Mouse (Mus musculus) right cerebral cortex, postnatal 10 days (tissue): Measurements from ENCODE around the gene Ccdc40.
"Not testable (repeated sequence)": the region's sequence is repeated elsewhere in the genome, so short reads cannot be mapped to it uniquely, and the experiment has no call there.

Experiments
- DNase-seq, 2 experiments: peaks; one replicate each; pipeline ENCODE4 v3.0.0; 2021; ENCODE audit warnings: low spot score in 2 of 2

Ccdc40 gene

DNA sequence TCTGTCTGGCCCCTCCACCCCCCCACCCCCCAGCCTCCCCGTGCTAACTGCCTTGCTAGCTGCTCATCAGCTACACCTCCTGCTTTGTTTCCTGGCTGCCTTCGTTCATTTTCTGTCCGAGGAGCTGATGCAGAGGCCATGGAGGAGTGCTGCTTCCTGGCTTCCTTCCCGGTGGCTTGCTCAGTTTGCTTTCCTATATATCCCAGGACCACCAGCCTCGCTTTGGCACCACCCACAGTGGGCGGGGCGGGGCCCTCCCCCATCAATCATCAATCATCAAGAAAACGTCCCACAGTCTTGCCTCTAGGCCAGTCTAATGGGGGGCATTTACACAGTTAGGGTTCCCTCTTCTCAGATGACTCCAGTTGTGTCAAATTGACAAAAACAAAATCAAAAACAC is 8.0 kb downstream of the Ccdc40 start:
- DNase-seq = no peak

DNA sequence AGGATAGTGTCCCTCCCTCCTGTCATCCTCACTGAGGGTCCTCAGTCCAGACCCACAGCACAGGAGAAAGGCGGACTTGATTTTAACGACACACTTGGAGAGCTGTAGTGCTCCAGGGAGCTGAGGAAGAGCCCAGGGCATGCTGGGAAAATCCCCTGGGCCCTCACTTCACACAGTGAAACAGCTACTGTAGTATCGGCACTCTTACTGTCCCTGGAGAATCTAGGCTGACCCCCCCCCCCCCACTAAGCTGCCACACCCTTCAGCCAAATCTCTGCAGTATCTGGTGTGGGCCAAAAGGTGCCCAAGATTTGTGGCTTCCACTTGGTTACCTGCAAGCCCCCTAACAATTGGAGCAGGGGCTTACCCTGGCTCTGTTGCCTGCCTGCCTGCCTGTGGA is 8.6 kb downstream of the Ccdc40 start:
- DNase-seq = no peak

DNA sequence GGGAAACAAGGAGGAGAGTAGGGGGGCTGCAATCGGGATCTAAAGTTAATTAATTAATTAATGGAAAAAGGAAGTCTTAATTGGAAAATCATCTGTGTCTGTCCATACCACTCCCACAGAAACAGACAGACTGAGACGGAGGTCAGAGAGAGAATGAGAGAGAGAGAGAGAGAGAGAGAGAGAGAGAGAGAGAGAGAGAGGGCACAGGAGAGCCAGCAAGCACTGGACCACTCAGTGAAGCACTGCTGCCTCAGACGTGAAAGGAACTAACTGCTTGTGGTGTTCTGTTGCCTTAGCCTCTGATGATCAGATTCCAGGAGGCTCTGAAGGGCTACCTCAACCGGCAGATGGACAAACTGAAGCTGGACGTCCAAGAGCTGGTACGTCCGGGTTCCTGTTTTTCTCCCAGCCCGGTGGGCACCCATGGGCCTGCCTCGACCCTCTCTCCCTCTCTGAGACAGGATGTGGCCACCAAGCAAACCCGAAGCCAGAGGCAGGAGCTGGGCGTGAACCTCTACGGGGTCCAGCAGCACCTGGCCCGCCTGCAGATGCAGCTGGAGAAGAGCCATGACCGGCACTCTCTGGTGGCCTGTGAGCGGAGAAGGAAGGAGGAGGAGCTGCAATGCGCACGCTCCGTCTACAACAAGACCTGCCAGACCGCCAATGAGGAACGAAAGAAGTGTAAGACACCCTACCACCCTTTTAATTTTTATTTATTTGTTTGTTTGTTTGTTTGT is 9.4 kb downstream of the Ccdc40 start:
- no peak for DNase-seq

DNA sequence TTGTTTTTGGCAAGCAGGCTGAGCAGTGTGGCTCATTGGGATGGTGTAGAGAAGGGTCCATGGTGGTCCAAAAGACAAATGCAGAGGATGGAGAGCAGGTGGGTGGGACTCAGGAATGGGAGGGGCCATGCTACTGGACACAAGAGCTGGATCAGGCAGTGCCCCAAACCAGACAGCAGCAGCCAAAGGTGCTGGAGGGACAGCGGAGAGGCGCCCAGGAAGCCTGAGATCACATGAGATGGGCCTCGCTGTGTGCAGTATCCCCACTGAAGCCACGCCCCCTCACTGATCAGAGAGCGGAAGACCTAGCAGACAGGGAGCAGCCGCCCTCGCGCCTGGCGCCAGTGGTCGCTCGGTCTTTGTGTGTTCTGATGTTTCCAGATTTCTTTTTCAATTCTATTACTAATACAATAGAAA is 9.9 kb downstream of the Ccdc40 start:
- peak in 1 of 2 experiments; percentile 57 for DNase-seq

DNA sequence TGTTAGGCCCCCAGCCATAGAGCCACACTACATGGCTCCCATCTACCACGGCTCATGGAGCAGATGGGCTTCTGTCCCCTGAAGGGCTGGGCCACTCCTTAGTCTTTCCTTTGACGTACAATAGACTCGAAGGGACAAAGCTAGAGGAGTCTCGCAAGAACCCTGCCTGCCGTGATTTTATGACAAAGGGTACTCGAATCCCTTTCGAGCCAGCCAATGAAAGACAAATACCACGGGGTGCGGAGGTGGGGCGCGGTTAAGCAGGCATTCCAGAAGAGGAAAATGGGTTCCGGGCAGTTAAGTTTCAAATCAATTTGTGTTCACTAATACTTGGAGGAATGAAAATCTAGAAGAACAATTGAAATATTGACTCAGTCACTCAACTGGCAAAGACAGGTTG is 11.1 kb downstream of the Ccdc40 start:
- no peak for DNase-seq

DNA sequence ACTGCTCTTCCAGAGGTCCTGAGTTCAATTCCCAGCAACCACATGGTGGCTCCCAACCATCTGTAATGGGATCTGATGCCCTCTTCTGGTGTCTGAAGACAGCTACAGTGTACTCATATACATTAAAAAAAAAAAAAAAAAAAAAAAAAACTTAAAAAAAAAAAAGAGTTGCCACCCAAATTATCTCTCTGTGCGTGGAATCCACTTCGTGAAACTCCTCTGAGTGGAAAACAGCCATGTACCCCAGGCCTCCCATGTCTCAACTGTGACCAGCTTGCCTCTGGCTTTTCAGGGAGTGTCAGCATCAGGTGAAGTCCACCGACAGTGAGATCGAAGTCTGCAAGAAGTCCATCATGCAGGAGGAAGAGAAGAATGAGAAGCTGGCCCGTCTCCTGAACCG is 17.2 kb downstream of the Ccdc40 start:
- not testable (repeated sequence) for DNase-seq

DNA sequence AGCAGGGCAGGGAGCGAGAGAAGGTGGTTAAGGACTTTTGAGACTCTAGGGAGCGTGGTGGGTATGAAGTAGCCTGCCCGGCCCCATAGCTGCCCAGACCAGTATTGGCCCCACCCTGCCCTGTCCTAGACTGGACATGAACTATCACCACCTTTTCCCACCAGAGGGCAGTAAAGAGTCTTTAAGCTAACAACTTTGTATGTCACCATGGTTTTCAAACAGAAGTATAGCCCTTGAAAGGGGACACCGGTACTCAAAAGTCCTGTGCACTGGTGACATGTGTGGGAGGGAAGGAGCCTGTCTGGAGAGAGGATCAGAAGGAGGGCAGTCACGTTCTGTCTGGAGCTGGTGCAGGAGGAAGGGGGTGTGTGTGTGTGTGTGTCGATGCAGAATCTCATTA is 20.6 kb downstream of the Ccdc40 start:
- peak in 1 of 2 experiments; percentile 29 for DNase-seq

DNA sequence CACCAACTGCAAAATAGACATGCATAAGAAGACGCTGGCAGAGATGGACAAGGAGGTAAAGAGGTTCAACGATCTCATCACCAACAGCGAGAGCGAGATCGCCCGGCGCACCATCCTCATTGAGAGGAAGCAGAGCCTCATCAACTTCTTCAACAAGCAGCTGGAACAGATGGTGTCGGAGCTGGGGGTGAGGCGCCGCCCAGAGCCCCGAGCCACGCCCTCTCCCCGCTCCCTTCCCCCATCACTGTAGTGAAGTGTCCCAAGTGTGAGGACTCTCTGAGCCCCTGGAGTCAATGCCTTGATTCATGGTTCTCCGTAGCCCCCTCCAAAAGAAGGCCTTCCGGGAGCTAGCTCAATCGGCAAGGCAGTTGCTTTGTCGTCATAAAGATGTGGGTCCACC is 22.6 kb downstream of the Ccdc40 start:
- DNase-seq = no peak

DNA sequence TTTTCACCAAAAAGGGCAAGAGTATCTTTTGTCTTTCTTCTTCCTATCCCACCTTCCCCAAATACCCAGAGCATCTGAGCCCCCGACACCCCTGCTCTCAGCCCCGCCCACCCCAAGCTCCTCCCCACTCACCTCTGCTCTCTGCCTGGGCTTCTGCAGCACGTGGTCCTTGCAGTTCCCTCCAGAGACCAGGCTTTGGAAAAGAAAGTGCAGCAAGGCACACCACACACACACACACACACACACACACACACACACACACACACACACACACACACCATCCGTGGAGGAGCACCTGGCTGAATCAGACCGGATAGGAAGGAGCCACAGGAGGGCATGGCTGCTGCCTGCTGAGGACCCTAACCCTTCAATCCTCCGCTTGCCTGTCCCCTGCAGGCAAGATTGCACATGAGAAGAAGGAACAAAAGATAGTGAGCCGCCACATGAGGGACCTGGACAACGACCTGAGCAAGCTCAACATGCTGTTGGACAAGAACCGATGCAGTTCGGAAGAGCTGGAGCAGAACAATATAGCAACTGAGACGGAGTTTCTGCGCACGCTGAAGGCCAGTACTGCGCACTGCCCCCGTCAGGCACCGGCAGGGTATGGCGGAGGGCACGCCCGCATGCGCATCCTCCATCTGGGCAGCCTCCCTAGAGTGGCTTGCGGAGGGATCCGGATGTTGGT is 24.6 kb downstream of the Ccdc40 start:
- peak in 1 of 2 experiments; percentile 65 for DNase-seq

DNA sequence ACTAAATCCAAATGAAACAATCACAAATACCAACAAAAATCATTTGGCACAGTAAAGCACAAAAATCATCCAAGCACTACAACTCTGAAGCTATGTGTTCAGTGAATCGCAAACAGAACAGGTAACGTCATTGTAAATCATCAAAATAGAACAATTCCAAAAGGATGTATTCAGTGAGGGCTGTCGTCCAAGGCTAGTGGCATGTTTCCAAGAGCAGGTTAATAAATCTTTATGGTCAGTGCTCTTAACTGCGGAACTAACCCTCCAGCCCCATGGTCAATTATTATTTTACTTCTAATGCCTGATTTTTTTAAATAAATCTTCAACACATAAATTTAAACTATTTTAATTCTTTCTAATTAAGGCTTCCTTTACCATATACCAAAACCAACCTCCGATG is 28.2 kb downstream of the Ccdc40 start:
- not testable (repeated sequence) for DNase-seq

DNA sequence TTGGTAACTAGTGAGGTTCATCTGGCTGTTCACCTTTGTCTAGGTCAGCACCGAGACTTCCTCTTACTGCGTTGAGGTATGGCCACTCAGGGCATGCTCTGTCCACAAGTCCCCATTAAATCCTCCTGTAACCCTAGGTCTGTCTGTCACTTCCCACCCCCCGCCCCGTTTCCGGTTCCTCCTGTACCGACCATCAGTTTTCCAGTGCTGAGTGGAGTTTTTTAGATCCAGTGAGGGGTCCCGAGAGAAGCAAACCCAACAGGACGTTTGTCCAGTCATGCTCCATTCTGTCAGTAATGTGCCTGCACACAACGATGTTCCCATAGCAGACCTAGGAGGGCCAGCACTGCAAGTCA is 29.8 kb downstream of the Ccdc40 start:
- no peak for DNase-seq

DNA sequence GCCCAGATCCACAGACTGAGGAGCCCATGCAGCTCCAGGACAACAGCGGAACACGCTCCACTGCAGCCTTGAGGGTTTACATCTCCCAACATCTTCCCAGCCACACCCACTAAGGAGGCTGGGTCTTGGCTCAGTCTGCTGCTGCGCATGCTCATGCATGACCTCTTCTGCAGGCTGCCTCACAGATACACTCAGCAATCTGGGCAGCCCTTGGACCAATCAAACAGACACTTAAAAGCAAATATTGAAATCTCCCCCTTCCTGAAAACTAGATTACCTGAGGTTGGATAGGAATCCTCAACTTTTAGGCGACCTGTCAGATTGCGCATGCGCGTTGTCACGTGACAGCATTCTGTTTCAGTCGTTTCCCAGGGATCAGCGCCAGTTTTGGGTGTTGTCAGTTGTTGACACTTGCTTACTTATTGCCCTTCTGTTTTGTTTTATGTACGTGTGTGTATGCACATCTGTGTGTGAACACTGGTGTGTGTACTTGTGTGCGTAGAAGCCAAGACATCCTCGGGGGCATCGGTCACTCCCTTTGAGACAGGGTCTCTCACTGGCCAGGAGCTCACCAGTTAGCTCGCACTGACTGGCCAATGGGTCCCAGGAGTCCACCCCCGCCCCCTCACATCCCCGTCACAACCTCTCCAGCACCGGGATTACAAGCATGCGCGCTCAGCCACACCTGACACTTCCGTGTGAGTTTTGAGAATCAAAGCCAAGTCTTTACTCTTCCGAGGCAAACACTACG is 30.4 kb downstream of the Ccdc40 start:
- DNase-seq = peak; percentile 74 to 77

DNA sequence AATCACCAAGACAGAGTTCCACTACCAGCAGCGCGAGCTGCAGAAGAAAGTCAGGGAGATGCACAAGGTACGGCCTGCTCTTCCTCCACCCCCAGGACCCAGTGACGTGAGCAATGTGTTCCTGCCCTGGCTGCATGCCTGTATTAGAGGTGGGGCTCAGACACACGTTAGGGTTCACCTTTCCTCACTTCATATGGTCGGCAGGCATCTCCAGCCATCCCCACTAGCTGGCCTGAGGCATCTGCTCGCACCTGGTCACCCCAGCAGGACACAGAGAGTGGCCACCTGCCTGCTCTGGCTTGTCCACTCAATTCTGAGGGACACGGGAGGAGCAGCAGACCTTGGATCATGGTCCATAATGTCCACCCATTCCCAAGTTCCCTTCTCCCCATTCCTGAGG is 31.6 kb downstream of the Ccdc40 start:
- DNase-seq = no peak

DNA sequence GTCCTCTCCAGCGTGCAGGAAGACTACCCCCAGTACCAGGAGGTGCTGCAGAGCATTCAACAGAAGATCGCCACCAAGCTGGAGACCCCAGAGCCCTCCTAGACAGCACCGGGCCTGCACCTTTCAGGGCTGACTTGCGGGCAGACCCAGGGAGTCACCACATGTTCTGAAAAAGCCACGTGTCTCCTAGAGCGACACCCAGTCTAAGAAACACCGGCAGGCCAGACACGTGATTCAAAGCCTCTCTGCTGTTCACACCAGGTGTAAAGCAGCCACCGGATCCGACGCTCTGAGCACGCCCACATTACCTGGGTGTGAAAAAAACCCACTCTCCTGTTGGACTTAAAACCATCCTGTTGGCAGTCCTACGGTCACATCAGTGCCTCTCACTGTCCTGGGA is 36.0 kb downstream of the Ccdc40 start:
- no peak for DNase-seq

DNA sequence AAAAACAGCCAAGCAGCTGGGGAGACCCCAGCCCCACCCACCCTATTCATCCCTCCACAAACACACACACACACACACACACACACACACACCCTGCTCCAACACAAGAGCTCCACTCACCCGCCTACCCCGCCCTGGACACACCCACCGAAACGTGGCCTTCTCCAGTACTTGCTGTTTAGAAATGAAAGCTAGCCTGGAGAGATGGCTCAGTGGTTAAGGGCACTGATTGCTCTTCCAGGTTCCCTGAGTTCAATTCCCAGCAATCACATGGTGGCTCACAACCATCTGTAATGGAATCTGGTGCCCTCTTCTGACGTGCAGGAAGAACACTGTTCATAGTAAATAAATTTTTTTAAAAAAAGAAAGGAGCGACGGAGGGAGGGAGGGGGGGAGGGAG is 37.4 kb downstream of the Ccdc40 start:
- DNase-seq = no peak

DNA sequence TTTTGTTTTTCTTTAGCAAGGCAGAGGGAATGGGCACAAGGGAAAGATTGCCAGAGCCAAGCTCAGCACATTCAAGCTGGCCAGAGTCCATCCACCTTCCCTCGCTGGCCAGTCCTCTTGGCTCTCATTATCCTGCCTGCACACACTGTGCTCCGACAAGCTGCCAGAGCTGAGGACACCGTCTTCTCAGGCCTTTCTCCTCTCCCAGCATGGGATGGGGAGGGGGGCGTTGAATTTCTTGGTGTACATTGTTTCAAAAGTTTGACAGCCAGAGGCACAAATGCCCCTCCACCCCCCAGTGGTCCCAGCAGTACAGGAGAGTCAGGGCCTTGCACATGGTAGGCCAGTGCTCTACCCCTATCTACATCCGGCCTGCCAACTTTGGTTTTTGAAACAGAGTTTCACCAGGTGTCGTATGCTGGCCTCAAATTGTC is 38.9 kb downstream of the Ccdc40 start:
- peak; percentile 78 to 80 for DNase-seq

DNA sequence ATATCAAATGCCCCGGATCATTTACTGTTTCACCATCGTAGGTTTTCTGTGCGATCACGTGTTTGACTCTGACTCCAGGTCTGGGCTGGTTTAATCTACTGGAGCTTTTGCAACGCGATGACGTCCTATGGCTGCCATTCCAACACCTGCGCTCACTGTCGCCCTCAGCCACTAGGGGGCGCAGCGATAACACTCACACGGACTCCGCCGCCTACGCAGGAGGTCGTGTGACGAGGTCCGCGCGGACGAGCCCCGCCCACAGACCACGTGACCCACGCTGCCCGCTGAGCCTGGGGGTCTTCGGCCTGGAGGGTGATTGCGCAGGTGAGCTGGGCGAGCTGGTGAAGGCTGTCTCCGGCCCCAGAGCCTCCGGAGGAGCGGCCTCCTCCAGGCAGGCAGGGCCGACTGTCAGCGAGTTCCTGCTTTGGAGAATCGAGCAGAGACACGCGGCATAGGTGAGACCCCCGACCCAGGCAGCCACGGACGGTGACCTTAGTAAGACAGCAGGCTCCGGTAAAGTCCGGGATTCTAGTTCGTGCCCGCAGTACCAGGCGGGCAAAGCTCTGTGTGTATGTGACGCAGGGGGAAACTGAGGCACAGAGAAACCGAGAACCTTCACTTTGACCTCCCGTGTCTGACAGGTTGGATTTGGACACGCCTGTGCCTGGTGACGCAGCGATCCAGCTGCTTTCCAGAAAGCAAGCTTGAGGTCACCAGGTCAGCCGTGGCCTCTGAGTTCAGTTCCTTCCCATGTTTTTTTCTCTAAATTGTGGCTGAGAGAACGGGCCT is 39.6 kb downstream of the Ccdc40 start, which contains the start of gene Gaa:
Gene Gaa (plus strand): TSS at position 120 of the 789 bp plus-strand sequence.
- DNase-seq = peak; percentile 97

DNA sequence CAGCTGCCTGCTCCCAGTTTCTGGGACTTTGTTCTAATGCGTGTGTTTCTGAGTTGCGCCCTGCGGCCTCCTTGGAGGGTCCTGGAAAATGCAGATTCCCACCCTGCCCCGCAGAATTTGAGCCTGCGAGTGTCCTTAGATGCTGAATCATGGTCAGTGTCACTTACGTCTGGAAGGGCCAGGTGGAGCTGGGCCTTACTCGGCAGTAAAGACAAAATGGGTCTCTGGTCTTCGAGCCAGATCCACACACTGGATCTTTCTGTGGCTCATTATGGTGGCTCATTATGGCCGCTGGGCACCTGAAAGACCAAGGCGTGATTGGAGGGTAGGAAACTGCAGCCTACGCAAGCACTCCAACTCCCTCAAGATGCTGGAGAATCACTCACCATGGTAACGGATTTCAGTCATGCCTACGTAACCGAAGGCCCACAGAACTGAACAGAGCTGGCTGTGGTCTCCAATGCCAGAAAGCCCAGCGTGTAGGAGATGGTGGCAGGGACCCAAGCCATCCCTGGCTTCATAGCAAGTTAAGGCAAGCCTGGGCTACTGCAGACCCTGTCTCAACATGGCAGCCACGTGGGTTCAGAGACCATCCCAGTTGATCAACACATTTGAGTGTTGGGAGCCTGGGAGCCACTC is 40.3 kb downstream of the Ccdc40 start:
- DNase-seq = peak; percentile 77 to 88

DNA sequence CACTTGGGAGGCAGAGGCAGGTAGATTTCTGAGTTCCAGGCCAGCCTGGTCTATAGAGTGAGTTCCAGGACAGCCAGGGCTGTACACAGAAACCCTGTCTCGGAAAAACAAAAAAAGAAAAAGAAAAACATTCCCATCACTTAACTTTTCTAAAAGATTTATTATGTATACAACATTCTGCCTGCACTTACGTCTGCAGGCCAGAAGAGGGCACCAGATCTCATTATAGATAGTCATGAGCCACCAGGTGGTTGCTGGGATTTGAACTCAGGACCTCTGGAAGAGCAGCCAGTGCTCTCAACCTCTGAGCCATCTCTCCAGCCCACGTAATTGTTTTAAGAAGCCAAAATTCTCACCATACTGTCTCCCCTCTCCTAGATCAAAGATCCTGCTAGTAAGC is 44.1 kb downstream of the Ccdc40 start:
- DNase-seq = not testable (repeated sequence)

DNA sequence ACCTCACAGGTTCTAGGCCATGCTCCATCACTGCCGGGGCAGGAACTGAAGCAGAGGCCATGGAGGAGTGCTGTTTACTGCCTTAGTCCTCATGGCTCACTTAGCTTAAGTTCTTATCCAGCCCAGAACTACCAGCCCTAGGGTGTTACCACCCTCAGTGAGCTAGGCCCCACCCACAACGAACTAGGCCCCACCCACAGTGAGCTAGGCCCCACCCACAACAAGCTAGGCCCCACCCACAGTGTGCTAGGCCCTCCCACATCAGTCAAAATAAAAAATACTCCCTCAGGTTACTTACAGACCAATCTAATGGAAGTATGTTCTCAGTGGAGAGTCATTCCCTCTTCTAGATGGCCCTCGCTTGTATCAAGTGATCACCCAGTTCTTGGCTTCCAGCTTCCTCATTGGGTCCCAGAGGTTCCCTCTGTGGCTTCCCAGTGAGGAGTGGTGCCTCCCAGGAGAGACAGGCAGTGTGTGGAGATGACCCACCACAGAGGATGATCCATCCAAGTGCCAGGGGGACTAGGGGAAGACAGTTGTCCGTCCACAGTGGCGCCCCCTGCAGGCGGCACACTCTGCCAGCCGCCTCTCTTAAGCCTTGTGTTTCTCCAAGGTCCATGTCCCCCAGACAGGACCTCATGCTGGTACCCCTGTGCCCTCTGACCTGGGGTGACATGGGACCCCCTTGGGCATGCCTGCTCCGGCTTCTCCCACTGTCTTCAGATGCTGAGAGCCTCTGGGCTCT is 45.0 kb downstream of the Ccdc40 start:
- no peak for DNase-seq

DNA sequence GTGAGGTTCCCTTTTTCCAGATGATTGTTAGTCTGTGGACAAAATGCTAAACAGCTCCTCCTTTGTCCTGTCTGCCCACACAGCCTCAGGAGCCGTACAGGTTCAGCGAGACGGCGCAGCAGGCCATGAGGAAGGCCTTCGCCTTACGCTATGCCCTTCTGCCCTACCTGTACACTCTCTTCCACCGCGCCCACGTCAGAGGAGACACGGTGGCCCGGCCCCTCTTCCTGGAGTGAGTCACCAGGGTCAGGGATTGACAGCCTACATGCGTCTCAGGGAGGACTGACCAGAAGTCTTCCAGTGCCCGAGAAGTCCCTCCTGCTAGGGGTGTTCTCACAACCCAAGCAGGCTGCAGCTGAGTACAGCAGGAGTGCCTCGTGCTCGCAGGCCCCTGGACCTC is 52.7 kb downstream of the Ccdc40 start:
- DNase-seq = no peak
